11 mouse cellular contexts compared by ENCODE assay signal in genomic region chr14:43808142-43808541, GRCm38 (mm10). TPM values are rescaled to one million over a fixed set of nuclear protein-coding genes. Genes with fewer than 3 reads are reported as not detected.
"Had no signal": no experiment of that assay in that cellular context is flagged by ENCODE, and none has a peak within 500 bp of the region (broad histone marks: within the 10 kb centered on the region; RNA-seq: fewer than 3 reads in every experiment).

No protein-coding gene starts in this region.

RNA-seq across cellular contexts. Expression of gene Gm8180, which starts 23.6 kb away (rescaled TPM):
- polyA plus RNA-seq: neural tube, embryonic 13.5 days; neural tube, embryonic 14.5 days; neural tube, embryonic 15.5 days; small intestine, adult 2 months; stomach, embryonic 14.5 days; stomach, embryonic 15.5 days; stomach, embryonic 16.5 days; stomach, postnatal 0 days; thymus, adult 2 months; thymus, postnatal 0 days; urinary bladder, adult 2 months had no signal
